Mouse (Mus musculus) 3134 (cell line): Measurements from ENCODE around the gene Ctnna3.

ENCODE experiments used
- DNase-seq: peaks from one replicate; pipeline ENCODE4 v3.0.0-alpha.2; 2011; ENCODE audit warnings: low spot score; ENCODE audit not compliant: insufficient read length; ENCODE audit errors: extremely low read depth

Gene Ctnna3

GRCm38 (mm10) chr10:63894612-63895011 lies 464.7 kb downstream of the Ctnna3 start:
- DNase-seq = no peak

GRCm38 (mm10) chr10:63899891-63900290 lies 470.0 kb downstream of the Ctnna3 start:
- DNase-seq = no peak

GRCm38 (mm10) chr10:63908878-63909277 lies 479.0 kb downstream of the Ctnna3 start:
- DNase-seq = peak; percentile 20

- no peak for DNase-seq
Observed at GRCm38 (mm10) chr10:63927334-63927733, 497.4 kb downstream of the Ctnna3 start, which contains the start of gene Gm10118. Gene Gm10118, minus strand, starts transcription at chr10:63927434.

GRCm38 (mm10) chr10:63933946-63934345 lies 504.0 kb downstream of the Ctnna3 start:
- DNase-seq = no peak

GRCm38 (mm10) chr10:63945534-63945933 lies 515.6 kb downstream of the Ctnna3 start:
- no peak for DNase-seq

- no peak for DNase-seq
Observed at GRCm38 (mm10) chr10:63947266-63947665, 517.4 kb downstream of the Ctnna3 start.

GRCm38 (mm10) chr10:63950867-63951266 lies 521.0 kb downstream of the Ctnna3 start:
- no peak for DNase-seq

- DNase-seq = no peak
Observed at GRCm38 (mm10) chr10:63951481-63951880, 521.6 kb downstream of the Ctnna3 start.

GRCm38 (mm10) chr10:63954308-63954930 lies 524.5 kb downstream of the Ctnna3 start:
- DNase-seq = peak; percentile 42

- no peak for DNase-seq
Observed at GRCm38 (mm10) chr10:63972300-63972699, 542.4 kb downstream of the Ctnna3 start.

- no peak for DNase-seq
Observed at GRCm38 (mm10) chr10:63978101-63978500, 548.2 kb downstream of the Ctnna3 start.

GRCm38 (mm10) chr10:63978535-63978934 lies 548.6 kb downstream of the Ctnna3 start:
- no peak for DNase-seq

GRCm38 (mm10) chr10:63978969-63979368 lies 549.1 kb downstream of the Ctnna3 start:
- DNase-seq = no peak

GRCm38 (mm10) chr10:63979410-63979809 lies 549.5 kb downstream of the Ctnna3 start:
- no peak for DNase-seq

- DNase-seq = no peak
Observed at GRCm38 (mm10) chr10:63985576-63985975, 555.7 kb downstream of the Ctnna3 start.

GRCm38 (mm10) chr10:63994251-63994650 lies 564.4 kb downstream of the Ctnna3 start:
- DNase-seq = no peak

GRCm38 (mm10) chr10:64001531-64001930 lies 571.6 kb downstream of the Ctnna3 start:
- no peak for DNase-seq

- no peak for DNase-seq
Observed at GRCm38 (mm10) chr10:64001996-64002395, 572.1 kb downstream of the Ctnna3 start.

- DNase-seq = no peak
Observed at GRCm38 (mm10) chr10:64020347-64020746, 590.4 kb downstream of the Ctnna3 start.

GRCm38 (mm10) chr10:64023340-64023739 lies 593.4 kb downstream of the Ctnna3 start:
- DNase-seq = peak; percentile 4

GRCm38 (mm10) chr10:64030901-64031300 lies 601.0 kb downstream of the Ctnna3 start:
- no peak for DNase-seq
